Mouse (Mus musculus): ENCODE results near the gene Sult5a1.
"Not testable (repeated sequence)": the region's sequence is repeated elsewhere in the genome, so short reads cannot be mapped to it uniquely, and the experiment has no call there.

Gene Sult5a1

GRCm38 (mm10) chr8:123134149-123134713 lies 23.9 kb downstream of the Sult5a1 start:
- DNase-seq, result no peak

- no peak for DNase-seq
These were observed 25.2 kb downstream of the Sult5a1 start for GRCm38 (mm10) chr8:123132953-123133352.

GRCm38 (mm10) chr8:123131041-123131440 lies 27.1 kb downstream of the Sult5a1 start:
- DNase-seq, result no peak

GRCm38 (mm10) chr8:123126193-123126816 lies 31.8 kb downstream of the Sult5a1 start:
- DNase-seq, result no peak

GRCm38 (mm10) chr8:123122670-123123069 lies 35.4 kb downstream of the Sult5a1 start:
- DNase-seq, result no peak

GRCm38 (mm10) chr8:123122059-123122458 lies 36.1 kb downstream of the Sult5a1 start:
- DNase-seq, result no peak

- DNase-seq, result no peak
These were observed 40.4 kb downstream of the Sult5a1 start for GRCm38 (mm10) chr8:123117744-123118143.

GRCm38 (mm10) chr8:123117127-123117731 lies 40.9 kb downstream of the Sult5a1 start, which contains the start of gene Cpne7:
Gene Cpne7, plus strand, starts transcription at chr8:123117374.
- no peak for DNase-seq

- no peak for DNase-seq
These were observed 43.5 kb downstream of the Sult5a1 start for GRCm38 (mm10) chr8:123114644-123115043.

GRCm38 (mm10) chr8:123113908-123114469 lies 44.1 kb downstream of the Sult5a1 start:
- no peak for DNase-seq

- no peak for DNase-seq
These were observed 45.2 kb downstream of the Sult5a1 start for GRCm38 (mm10) chr8:123112892-123113291.

GRCm38 (mm10) chr8:123110649-123111048 lies 47.5 kb downstream of the Sult5a1 start:
- peak; percentile 28 to 54 for DNase-seq

- DNase-seq, result no peak
These were observed 49.2 kb downstream of the Sult5a1 start for GRCm38 (mm10) chr8:123108953-123109352.

GRCm38 (mm10) chr8:123108010-123108409 lies 50.1 kb downstream of the Sult5a1 start:
- DNase-seq, result no peak

GRCm38 (mm10) chr8:123106531-123106930 lies 51.6 kb downstream of the Sult5a1 start:
- no peak for DNase-seq

- DNase-seq, result peak in 1 of 2 experiments; percentile 23
These were observed 52.4 kb downstream of the Sult5a1 start for GRCm38 (mm10) chr8:123105553-123106326.

GRCm38 (mm10) chr8:123104046-123104767 lies 53.9 kb downstream of the Sult5a1 start:
- no peak for DNase-seq

- DNase-seq, result no peak
These were observed 54.8 kb downstream of the Sult5a1 start for GRCm38 (mm10) chr8:123103285-123103684.

- not testable (repeated sequence) for DNase-seq
These were observed 55.3 kb downstream of the Sult5a1 start for GRCm38 (mm10) chr8:123102855-123103254.

- peak; percentile 97 to 98 for DNase-seq
These were observed 56.1 kb downstream of the Sult5a1 start, which contains the start of gene Rpl13 for GRCm38 (mm10) chr8:123101735-123102685. Gene Rpl13, plus strand, starts transcription at chr8:123102350.

- DNase-seq, result no peak
These were observed 56.9 kb downstream of the Sult5a1 start for GRCm38 (mm10) chr8:123101244-123101643.
